In genomic region chr2:174892658-174893057, GRCm38 (mm10) we compare ENCODE assay signal across 23 mouse cellular contexts.
DNase-seq lines count a peak whose midpoint lies in the region; ATAC-seq and TF ChIP-seq lines count a peak whose summit lies in the region.
"Had no signal": no experiment of that assay in that cellular context is flagged by ENCODE, and none has a peak within 500 bp of the region (broad histone marks: within the 10 kb centered on the region; RNA-seq: fewer than 3 reads in every experiment).

No protein-coding gene starts in this region.

- H3K27me3 ChIP-seq in lung, embryonic 15.5 days: no peaks in the 10 kb centered on the region
- H3K27me3 ChIP-seq in kidney, embryonic 14.5 days (ENCODE audit: control insufficient read depth, insufficient read depth, low read length): no peaks in the 10 kb centered on the region
- no peaks in the 10 kb centered on the region for H3K27me3 ChIP-seq in kidney, postnatal 0 days (ENCODE audit: insufficient read depth, low read length)
- H3K27me3 ChIP-seq: heart, embryonic 13.5 days; liver, embryonic 15.5 days; midbrain, embryonic 13.5 days; stomach, embryonic 15.5 days had no signal

- no peaks in the 10 kb centered on the region for H3K36me3 ChIP-seq in lung, embryonic 15.5 days
- H3K36me3 ChIP-seq in kidney, embryonic 14.5 days (ENCODE audit: control insufficient read depth, insufficient read depth, low read length): no peaks in the 10 kb centered on the region
- no peaks in the 10 kb centered on the region for H3K36me3 ChIP-seq in kidney, postnatal 0 days (ENCODE audit: insufficient read depth, low read length)
- H3K36me3 ChIP-seq: forebrain, embryonic 10.5 days; heart, embryonic 13.5 days; limb, embryonic 10.5 days; liver, embryonic 15.5 days; midbrain, embryonic 13.5 days; stomach, embryonic 15.5 days had no signal

- no peak for TF ChIP-seq CTCF in lung, adult 2 months (IDR thresholded peaks at IDR 0.05; ENCODE audit: insufficient read depth, low read length)
- TF ChIP-seq CTCF in kidney, postnatal 0 days (IDR thresholded peaks at IDR 0.05; ENCODE audit: low read depth): no peak

- no peak overlapping the region for H3K4me3 ChIP-seq in lung, embryonic 15.5 days
- H3K4me3 ChIP-seq in lung, adult 2 months (replicated peaks; ENCODE audit: extremely low read depth, low read depth, low read length): no peak overlapping the region
- H3K4me3 ChIP-seq in kidney, embryonic 14.5 days (ENCODE audit: low read length): no peak overlapping the region
- no peak overlapping the region for H3K4me3 ChIP-seq in kidney, postnatal 0 days (replicated peaks; ENCODE audit: low read depth, low read length)
- H3K4me3 ChIP-seq: forebrain, embryonic 10.5 days; heart, embryonic 13.5 days; limb, embryonic 10.5 days; liver, embryonic 15.5 days; midbrain, embryonic 13.5 days; stomach, embryonic 15.5 days had no signal

- no peak overlapping the region for H3K4me2 ChIP-seq in lung, embryonic 15.5 days
- no peak overlapping the region for H3K4me2 ChIP-seq in kidney, embryonic 14.5 days (replicated peaks; ENCODE audit: low read depth, low read length)
- H3K4me2 ChIP-seq in kidney, postnatal 0 days (ENCODE audit: low read length): no peak overlapping the region
- H3K4me2 ChIP-seq: heart, embryonic 13.5 days; hindbrain, embryonic 14.5 days; liver, embryonic 15.5 days; midbrain, embryonic 13.5 days; stomach, embryonic 15.5 days had no signal

- 0 out of 2 replicates have a peak, but pooled peaks have one; percentile 23 for ATAC-seq in lung, embryonic 15.5 days (ENCODE audit: borderline replicate concordance, extremely low read depth, low FRiP score, low TSS enrichment)
- peak; percentile 89 for ATAC-seq in kidney, embryonic 14.5 days (ENCODE audit: low FRiP score, low TSS enrichment)
- peak; percentile 59; the same call in 1 of the 2 replicates for ATAC-seq in kidney, postnatal 0 days (replicated peaks; ENCODE audit: low FRiP score, low read depth)
- ATAC-seq: forebrain, postnatal 0 days; midbrain, embryonic 13.5 days had no signal

- no peaks in the 10 kb centered on the region for H3K4me1 ChIP-seq in lung, embryonic 15.5 days
- no peaks in the 10 kb centered on the region for H3K4me1 ChIP-seq in lung, adult 2 months (ENCODE audit: control insufficient read depth, insufficient read depth, low read length)
- H3K4me1 ChIP-seq in kidney, embryonic 14.5 days (ENCODE audit: control insufficient read depth, insufficient read depth, low read length): peaks cover 9% of the 10 kb centered on the region; the same call in 1 of the 2 replicates
- no peaks in the 10 kb centered on the region for H3K4me1 ChIP-seq in kidney, postnatal 0 days (replicated peaks; ENCODE audit: insufficient read depth, low read length)
- H3K4me1 ChIP-seq: liver, embryonic 15.5 days; midbrain, embryonic 13.5 days; stomach, embryonic 15.5 days had no signal

- no peak for DNase-seq in lung, adult 2 months
- peak; percentile 65 for DNase-seq in kidney, postnatal 0 days (ENCODE audit: low spot score)
- DNase-seq in lung, postnatal 10 days: peak; percentile 46
- no peak for DNase-seq in thymus, postnatal 36 days
- DNase-seq in ovary, postnatal 36 days (ENCODE audit: low spot score): no peak
- DNase-seq: adrenal gland, adult 2 months; cerebellum, adult 11 months; cerebellum, adult 9-11 months; forebrain, postnatal 0 days; gastrocnemius, postnatal 14 days; heart, adult 11 months; heart, postnatal 14 days; liver; thymus, postnatal 4 days had no signal

- 52% methylated on average over 7 of the region's 7 CpGs for WGBS in lung, embryonic 15.5 days
- WGBS in lung, adult 2 months: 61% methylated on average over 7 of the region's 7 CpGs
- 25% methylated on average over 7 of the region's 7 CpGs for WGBS in kidney, embryonic 14.5 days
- 39% methylated on average over 7 of the region's 7 CpGs for WGBS in kidney, postnatal 0 days

- TF ChIP-seq POLR2A in lung, adult 2 months (IDR thresholded peaks at IDR 0.05; ENCODE audit: borderline replicate concordance, extremely low read depth, low read depth, low read length): no peak

- no peak overlapping the region for H3K9ac ChIP-seq in lung, embryonic 15.5 days
- H3K9ac ChIP-seq in kidney, embryonic 14.5 days (ENCODE audit: low read depth, low read length): no peak overlapping the region
- no peak overlapping the region for H3K9ac ChIP-seq in kidney, postnatal 0 days (ENCODE audit: low read depth, low read length)
- H3K9ac ChIP-seq: forebrain, postnatal 0 days; heart, embryonic 13.5 days; hindbrain, embryonic 14.5 days; liver, embryonic 15.5 days; midbrain, embryonic 13.5 days; stomach, embryonic 15.5 days had no signal

- no peaks in the 10 kb centered on the region for H3K9me3 ChIP-seq in lung, embryonic 15.5 days
- H3K9me3 ChIP-seq in kidney, embryonic 14.5 days (ENCODE audit: control insufficient read depth, low read length): no peaks in the 10 kb centered on the region
- H3K9me3 ChIP-seq in kidney, postnatal 0 days (replicated peaks; ENCODE audit: low read length): no peaks in the 10 kb centered on the region
- H3K9me3 ChIP-seq: forebrain, embryonic 10.5 days; heart, embryonic 13.5 days; limb, embryonic 10.5 days; liver, embryonic 15.5 days; midbrain, embryonic 13.5 days; stomach, embryonic 15.5 days had no signal

- H3K27ac ChIP-seq in lung, embryonic 15.5 days: no peak overlapping the region
- H3K27ac ChIP-seq in kidney, embryonic 14.5 days (ENCODE audit: low read depth, low read length): 0 out of 2 replicates have a peak overlapping the region, but pooled peaks have one; percentile 1
- no peak overlapping the region for H3K27ac ChIP-seq in kidney, postnatal 0 days
- H3K27ac ChIP-seq: forebrain, embryonic 10.5 days; heart, embryonic 13.5 days; hindbrain, embryonic 14.5 days; limb, embryonic 10.5 days; liver, embryonic 15.5 days; midbrain, embryonic 13.5 days; stomach, embryonic 15.5 days had no signal

Comparison
In these comparisons a context has a peak if more than half of its experiments do, and no peak if none do; other contexts are left out.
1. DNase-seq: peak in kidney, postnatal 0 days (single experiment) and lung, postnatal 10 days (single experiment); none in lung, adult 2 months (single experiment), thymus, postnatal 36 days (0 of 2) and ovary, postnatal 36 days (single experiment).
2. ATAC-seq: peak in every context shown above with its lines; median percentile 89 in kidney, embryonic 14.5 days; 59 in kidney, postnatal 0 days; 23 in lung, embryonic 15.5 days.